Mouse (Mus musculus) spleen, embryonic (tissue): ENCODE data around the gene 9530003J23Rik.

ENCODE experiments used
- CTCF ChIA-PET: fragments of 350-600 bp; sonication (Branson Sonifier 250); formaldehyde crosslinking; loops from one replicate; lab custom pipeline; 2022; lab: Charles Lee

The 9530003J23Rik gene

DNA sequence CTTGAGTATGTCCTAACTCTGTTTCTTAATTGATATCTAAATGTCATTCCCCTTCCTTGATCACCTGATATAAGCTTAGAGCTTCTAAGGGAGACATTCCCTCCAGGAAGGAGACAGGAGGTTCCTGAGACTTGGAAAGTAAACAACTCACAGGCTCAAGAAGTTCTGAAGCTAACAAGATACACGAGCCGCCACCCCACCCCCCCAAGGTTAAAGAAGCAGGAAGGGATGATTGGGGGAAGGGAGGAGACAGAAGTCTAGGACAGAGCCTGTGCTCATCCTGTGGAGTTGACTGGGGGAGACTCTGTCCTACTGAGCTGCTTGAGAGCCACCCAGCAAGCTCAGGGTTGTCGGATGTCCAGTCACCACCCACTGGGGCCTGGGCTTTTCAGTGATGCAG, 12.5 kb downstream of the 9530003J23Rik start:
- CTCF ChIA-PET = interaction anchor here (0.5 to 0.7 kb wide), 3 partner anchors 204 to 654 kb away, joined by 3 to 5 read pairs (median 3); no protein-coding TSS in a partner anchor

DNA sequence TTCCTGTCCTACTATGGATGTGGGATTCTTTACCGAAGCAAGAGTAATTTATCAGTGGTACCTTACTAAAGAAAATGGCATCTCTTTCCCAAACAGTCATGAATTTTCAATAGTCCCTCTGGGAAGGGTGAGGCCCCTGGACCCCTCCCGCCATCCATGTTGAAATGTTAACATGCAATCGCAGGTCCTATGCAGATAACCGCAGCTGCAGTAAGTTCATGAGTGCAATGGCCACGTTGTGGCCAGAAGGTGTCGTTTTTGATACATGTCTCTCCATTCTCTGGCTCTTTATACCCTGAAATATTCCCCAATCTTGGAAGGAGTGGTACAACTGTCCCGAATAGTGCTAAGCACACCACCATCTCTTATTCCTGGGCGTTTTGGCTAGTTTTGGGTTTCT, 13.4 kb downstream of the 9530003J23Rik start:
- CTCF ChIA-PET = no interaction called here

DNA sequence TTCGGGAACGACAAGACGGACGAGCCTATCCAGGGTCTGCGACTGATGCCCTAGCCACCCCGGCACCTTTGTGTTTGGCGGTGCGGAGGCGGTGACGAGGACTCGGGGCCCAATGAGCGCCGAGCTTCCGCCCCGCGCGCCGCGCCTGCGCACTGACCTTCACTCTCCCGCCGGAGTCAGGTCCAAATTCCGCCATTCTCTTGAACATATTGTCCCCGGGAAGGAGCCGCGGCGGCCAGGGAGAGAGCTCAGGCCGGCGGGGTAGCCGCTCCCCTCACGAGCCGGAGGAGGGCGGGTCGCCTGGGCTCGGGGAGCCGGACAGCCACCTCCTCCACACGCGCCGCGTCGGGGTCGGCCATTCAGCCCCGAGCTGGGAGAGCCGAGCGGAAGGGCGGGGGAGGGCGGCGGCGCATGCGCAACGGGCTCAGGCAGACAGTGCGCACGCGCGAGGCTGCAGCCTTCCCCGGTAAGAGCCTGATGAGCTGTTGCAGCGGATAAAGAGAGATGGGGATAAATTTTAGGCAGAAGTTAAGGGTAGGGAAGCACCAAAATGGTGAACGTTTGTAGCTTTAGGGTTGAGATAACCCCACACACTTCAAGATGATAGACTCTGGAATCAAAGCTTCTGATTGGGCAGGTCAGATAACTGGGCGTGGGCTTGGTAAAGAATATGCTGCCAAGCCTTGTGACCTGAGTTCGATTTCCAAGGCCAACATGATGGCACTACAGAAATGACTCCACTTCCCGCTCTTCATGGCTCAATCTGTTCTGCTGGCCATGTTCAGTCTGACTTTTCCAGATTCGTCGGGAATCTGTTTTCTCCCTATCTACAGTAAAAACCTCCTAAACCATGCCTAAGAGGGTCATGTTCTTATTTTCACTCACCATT, 14.2 kb downstream of the 9530003J23Rik start, which contains the start of gene Yeats4:
Gene Yeats4, minus strand, starts transcription at position 406 of the 889 bp plus-strand sequence.
- CTCF ChIA-PET = interaction anchor here (0.6 kb wide), 1 partner anchor 162 kb away, joined by 6 read pairs; no protein-coding TSS in a partner anchor

DNA sequence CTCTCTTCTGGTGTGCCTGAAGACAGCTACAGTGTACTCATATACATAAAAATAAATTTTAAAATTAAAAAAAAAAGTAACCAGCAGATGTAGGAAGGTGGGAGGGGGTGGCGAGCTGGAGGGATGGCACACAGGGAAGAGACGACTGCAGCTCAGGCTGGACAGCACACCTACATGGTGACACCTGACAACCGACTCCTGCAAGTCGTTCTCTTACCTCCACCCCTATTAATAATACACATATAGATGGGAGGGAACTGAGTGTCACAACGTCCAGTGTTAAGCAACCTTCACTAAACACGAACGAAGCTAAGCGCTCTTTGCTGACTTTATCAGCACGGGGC, 14.8 kb downstream of the 9530003J23Rik start:
- CTCF ChIA-PET = interaction anchor here (0.6 kb wide), 1 partner anchor 162 kb away, joined by 6 read pairs; no protein-coding TSS in a partner anchor

DNA sequence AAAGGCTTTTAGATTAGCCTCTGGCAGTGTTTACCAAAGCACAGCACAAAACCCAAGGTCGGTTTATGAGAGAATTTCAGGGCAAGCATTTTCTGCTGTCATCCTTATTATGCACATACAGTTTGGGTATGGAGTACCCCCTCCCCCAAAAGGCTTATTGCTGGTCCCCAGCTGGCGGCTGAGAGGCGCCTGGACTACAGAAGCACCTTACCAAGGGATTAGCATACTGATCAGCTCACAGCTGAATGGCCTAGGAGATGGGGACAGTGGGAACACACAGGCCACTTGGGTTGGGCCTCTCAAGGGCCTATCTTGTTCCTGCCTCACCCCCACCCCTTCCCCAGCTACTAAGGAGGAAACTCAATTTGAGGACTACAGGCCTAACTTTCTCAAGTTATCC, 15.7 kb downstream of the 9530003J23Rik start:
- CTCF ChIA-PET = interaction anchor here (0.6 kb wide), 1 partner anchor 286 kb away, joined by 3 read pairs; no protein-coding TSS in a partner anchor

DNA sequence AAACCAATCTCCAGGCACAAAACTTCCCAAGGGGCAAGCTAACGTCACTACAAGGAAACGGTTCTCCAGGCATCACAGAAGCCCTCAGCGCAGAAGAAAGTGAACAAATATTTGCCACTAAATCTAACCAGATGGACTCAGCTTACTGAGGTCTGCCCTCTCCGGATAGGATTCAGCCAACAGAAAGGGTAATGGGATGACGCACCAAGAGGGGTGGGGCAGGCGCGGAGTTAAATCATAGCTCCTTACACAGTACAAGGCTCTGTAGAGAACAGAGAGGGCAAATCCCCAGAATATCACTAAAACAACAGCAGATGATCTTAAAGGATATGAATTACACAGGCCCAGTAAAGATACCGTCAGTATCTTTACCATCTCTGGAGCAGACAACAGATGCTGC, 20.2 kb downstream of the 9530003J23Rik start:
- CTCF ChIA-PET = no interaction called here

DNA sequence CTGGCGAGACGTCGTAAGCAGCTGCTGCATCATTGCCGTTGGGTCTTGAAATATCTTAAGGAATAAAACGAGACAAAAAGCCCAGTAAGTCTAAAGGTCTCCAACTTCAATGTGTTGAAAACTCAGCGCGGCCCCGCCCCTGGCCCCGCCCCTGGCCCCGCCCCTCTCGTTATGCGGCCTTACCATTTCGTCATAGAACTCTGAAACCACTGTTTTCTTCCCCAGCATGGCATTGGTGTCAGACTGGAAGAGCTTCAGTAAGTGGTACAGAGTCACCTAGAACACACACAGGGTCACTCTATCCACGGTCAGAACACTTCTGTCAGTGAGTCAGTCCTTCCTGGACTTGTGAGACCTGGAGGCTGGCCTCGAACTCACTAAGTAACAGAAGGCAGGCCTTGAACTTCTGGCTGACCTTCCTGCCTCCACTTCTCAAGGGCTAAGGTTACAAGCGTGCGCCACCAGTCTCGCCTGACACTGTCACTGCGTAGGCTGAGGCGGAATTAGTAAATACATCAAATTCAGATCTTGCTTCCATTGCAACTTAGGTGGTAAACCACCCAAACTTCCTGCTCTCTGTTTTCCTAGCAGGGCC, 21.2 kb downstream of the 9530003J23Rik start:
- CTCF ChIA-PET = interaction anchor here (0.6 kb wide), 1 partner anchor 642 kb away, joined by 4 read pairs; no protein-coding TSS in a partner anchor

DNA sequence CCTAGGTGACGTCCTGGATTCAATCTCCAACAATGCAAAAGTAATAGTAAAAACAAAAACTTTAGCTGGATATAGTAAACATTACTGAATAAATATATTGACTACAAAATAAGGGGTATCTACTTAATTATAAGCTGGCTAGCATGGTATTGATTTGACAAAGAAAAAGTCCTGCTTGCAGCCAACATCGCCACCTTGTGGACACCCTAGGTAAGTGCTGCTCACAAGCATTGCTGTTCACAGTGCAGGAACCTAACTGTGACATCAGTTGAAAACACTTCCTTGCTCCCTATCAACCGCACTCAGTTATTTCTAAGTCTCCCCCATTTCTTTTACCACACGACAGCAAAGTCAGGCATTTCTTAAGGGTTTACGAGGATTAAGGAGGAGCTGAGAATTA, 21.7 kb downstream of the 9530003J23Rik start:
- CTCF ChIA-PET = interaction anchor here (0.6 to 0.7 kb wide), 3 partner anchors 67 to 642 kb away, joined by 3 to 4 read pairs (median 4); no protein-coding TSS in a partner anchor

DNA sequence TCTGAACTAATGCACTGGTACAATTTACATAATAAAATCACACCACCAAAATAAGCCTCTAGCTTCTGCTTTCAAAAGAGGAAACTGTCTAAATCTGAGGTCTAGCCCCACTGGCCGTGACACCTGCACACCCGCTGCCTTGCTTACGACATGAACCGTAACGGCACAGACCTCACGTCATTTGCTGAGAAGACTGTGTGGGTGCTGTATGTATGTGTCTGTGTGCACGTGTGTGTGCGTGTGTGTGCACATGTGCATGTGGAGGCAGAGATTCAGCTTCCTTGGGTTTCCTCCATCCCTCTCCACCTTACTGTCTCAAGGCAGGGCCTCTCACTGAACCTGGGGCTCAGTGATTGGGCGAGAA, 22.4 kb downstream of the 9530003J23Rik start:
- CTCF ChIA-PET = interaction anchor here (0.6 to 0.7 kb wide), 2 partner anchors 66 to 348 kb away, joined by 3 to 4 read pairs; no protein-coding TSS in a partner anchor

DNA sequence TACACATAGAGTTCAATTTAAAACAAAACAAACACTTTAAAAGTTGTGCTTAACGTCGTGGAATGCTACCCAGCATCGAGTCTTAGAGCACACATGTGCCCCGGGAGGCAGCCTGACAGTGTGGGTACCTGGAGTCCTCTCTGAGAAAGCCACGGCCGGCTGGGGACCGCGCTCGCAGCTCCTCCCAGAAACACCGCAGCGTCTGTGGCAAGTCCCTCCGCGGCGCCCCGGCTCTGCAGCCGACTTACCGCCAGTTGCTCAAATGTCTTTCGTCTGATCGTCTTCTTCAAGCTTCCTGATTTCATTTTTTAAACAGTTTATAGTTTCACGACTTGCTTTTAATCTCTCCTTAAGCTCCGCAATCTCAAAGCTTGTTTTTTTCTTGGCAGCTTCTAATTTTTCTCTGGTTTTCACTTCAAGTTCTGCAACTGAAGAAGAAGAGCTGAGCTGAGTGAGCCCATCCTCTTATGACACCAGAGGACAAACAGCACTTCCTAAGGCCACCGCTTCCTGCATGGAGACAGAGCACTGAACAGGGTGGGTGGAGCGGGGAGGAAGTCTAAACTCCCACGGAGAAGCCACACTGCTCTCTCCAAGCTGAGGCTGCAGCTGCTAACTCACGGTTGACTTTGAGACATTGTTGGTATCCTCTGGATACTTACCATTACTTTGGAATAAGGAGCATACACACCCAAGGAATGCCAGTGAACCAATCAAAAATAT, 22.9 kb downstream of the 9530003J23Rik start:
- CTCF ChIA-PET = no interaction called here

DNA sequence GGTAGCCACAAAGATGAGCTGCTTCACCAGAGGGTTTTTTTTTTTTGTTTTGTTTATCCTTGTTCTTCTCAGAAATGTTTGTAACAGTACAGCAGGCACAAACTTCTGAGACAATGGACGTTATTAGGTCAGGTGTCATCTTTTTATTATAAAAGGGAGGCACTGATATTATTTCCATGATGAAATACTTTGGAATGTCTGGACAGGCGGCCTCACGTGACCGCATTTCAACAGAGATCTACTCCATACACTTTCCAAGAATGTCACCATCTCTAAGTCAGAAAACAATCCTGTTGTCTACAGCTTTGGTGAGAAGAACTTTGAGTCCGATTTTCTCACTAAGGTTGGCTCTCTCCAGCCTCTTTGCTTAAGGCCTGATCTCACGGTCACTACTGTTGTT, 27.5 kb downstream of the 9530003J23Rik start:
- CTCF ChIA-PET = interaction anchor here (0.6 kb wide), 2 partner anchors 412 to 1733 kb away, joined by 3 read pairs; no protein-coding TSS in a partner anchor

DNA sequence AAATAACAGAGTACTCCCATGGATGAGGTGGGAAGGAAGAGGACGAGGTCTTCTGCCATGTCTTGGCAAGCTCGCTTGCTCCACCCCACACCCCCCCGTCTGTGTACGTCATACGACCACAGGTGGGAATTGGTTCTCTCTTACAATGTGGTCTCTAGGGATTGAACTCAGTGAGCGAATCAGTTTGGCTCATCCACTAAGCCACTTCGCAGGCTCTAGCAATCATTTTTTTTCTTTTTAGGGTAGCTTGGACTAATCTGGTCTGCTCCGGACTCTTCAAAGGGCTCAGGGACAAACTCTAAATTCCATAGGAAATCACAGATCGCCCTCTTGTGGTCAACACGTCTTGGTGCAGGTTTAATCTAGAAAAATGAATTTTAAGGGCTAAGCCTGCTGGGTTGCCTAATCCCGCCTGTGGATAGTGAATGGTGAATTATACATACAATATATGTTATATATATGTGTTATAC, 29.0 kb downstream of the 9530003J23Rik start:
- CTCF ChIA-PET = interaction anchor here (0.6 to 0.7 kb wide), 2 partner anchors 27 to 261 kb away, joined by 3 to 6 read pairs; no protein-coding TSS in a partner anchor

DNA sequence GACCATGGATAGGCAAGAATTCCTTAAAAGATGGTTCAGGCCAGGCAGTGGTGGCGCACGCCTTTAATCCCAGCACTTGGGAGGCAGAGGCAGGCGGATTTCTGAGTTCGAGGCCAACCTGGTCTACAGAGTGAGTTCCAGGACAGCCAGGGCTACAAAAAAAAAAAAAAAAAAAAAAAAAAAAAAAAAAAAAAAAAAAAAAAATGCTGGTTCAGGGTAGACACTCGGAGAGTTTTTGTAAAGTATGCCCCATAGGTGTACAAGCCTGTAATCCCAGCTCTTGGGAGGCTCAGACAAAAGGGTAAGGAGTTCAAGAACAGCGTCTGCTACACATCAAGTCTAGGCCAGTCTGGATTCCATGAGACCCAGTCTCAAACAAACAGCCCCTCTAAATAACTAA, 29.7 kb downstream of the 9530003J23Rik start:
- CTCF ChIA-PET = interaction anchor here (0.6 to 0.7 kb wide), 2 partner anchors 26 to 261 kb away, joined by 3 to 6 read pairs; no protein-coding TSS in a partner anchor

DNA sequence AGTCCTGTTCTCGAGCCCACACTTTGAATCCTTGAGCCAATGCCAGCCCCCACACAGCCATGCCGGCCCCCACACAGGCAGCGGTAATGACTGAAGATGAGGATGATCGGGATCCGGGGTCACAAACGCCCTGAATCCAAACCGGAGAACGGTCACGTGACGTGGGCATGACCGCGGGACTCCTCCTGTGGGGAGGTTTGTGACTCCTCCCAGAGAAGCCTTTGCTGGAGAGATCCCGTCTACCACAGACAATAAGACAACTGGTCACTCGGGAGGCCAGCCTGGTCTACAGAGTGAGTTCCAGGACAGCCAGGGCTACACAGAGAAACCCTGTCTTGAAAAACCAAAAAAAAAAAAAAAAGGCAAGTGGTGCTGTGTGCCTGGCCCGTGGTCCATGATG, 30.3 kb downstream of the 9530003J23Rik start:
- CTCF ChIA-PET = no interaction called here

DNA sequence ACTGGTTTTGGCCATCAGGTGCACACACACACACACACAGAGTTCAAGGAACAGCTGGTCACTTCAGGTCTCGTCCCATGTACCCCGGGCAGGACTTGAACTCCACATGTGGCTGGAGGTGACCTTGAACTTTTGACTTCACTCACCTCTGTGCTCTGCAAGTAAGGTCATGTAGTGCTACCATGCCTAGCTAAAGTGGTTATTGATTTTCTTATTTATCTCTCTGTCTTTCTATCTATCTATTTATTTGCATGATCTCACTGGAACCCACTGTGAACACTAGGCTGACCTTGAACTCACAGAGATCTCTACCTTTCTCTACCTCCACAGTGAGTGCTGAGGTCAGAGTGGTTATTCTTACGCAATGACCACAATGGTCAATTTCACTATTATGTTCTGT, 32.4 kb downstream of the 9530003J23Rik start:
- CTCF ChIA-PET = interaction anchor here (0.6 kb wide), 1 partner anchor 408 kb away, joined by 3 read pairs; no protein-coding TSS in a partner anchor

DNA sequence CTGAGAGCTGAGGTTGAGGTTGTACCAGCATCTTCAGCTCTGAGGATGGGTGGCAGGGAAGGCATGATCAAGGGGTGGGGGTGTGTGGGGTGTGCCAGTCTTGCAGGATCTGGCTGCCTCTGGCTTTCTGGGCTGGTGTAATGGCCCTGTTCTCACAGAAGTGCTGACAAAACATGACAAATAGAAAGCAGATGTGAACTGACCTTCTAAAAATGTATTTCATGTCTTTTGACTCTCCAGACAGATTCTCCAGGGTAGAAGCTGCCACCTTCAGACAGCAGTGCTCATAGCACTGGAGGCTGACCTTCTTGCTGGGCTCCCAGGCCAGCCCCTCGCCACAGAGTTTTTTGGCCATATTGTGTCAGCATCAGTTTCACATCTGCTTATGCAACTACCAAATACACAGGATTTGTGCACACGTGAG, 34.9 kb downstream of the 9530003J23Rik start:
- CTCF ChIA-PET = no interaction called here

DNA sequence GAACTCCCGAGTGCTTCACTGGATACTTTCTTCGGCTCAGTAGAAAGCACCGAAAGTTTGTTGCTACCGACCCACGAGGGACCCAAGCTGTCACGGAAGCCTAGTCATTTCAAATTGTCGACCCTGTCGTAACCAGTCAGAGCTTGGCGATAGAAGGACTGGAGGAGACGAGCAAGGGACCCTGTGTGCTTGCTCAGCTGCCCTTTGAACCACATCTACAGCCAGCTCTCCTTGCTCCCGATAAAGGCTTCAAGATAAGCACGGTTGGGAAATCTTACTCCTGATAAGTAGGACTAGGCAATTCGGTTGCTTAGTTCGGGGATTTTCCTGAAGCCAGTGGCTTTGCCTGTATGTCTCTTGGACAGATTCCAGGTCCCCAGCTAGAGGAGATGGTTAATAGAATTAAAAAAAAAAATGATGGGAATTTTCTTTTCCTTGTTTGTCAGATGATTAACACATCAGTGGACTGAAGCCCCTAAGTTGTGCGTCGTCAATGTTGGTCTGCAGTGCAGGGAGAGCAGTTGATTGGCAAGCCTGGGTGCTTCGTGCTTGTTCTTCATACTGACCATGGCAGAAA, 35.4 kb downstream of the 9530003J23Rik start:
- CTCF ChIA-PET = interaction anchor here (0.6 kb wide), 1 partner anchor 503 kb away, joined by 3 read pairs; no protein-coding TSS in a partner anchor

DNA sequence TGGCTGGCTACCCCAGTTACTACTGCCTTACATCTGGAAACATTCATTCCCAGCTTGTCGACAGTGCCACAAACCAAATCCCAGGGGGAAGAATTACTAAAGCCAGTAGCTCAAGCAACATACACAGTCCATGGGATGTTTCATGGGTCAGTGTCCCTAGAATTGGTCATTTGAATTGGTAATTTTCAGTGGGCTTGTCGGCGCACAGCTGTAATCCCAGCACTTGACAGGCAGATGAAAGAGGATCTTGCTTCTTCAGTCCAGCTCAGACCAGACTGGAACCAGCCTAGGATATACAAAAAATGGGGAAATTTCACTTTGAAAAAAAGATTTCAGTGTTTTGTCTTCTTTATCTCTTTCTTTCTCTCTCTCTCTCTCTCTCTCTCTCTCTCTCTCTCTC, 38.8 kb downstream of the 9530003J23Rik start:
- CTCF ChIA-PET = no interaction called here

DNA sequence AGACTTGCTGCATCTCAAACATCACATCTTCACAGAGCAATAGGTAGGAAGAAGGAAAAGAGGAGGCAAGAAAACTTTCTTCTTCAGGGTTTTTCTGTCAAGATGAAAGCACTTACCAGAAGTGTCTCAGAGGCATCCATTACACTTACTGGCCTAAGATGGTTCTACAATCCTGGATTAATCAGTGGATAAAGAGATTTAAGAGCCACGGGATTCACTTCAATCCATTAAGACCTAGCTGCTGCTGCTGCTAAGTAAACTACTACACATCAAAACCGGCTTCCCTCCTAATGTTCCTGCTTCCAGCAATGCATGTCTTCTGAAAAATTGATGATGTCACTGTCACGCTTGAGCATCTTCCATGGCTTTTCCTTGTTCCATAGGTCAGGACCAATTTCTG, 41.8 kb downstream of the 9530003J23Rik start:
- CTCF ChIA-PET = no interaction called here

DNA sequence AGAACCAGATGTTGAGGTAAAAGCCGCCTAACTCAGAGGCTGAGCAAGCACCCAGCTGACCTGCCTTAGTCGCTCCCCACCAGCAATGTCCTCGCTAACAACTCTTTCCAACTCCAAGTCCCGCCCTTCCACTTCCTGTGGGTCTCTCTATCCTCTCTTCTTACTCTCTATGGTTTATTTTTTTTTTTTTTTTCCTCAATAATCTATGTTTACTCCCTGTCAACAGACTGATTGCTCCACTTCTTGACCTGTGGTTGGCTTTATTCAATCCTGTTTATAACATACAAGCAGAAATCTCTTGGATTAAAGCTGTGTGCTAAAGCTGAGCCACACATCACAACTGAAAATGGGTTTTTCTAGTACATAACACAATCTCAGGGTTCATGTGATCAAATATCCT, 42.8 kb downstream of the 9530003J23Rik start:
- CTCF ChIA-PET = interaction anchor here (0.7 kb wide), 1 partner anchor 48 kb away, joined by 4 read pairs; no protein-coding TSS in a partner anchor
